8 mouse cellular contexts compared by ENCODE assay signal in genomic region chr3:37838896-37839295, GRCm38 (mm10).
DNase-seq lines count a peak whose midpoint lies in the region; ATAC-seq and TF ChIP-seq lines count a peak whose summit lies in the region.

No protein-coding gene starts in this region.

- no peak for TF ChIP-seq POLR2A in liver, adult 2 months (IDR thresholded peaks at IDR 0.05; ENCODE audit: extremely low read depth, insufficient read depth, low read length)
- no peak for TF ChIP-seq POLR2A in testis, adult 2 months (IDR thresholded peaks at IDR 0.05; ENCODE audit: control insufficient read depth, low read depth, low read length)

- H3K27ac ChIP-seq in liver, adult 2 months (replicated peaks; ENCODE audit: insufficient read depth, low read depth, low read length) = peak overlapping the region; percentile 61
- H3K27ac ChIP-seq in liver, embryonic 11.5 days (ENCODE audit: low read depth, low read length) = no peak overlapping the region
- peak overlapping the region; percentile 54 for H3K27ac ChIP-seq in testis, adult 2 months (ENCODE audit: control insufficient read depth, insufficient read depth, low read depth, low read length)

- no peaks in the 10 kb centered on the region for H3K79me2 ChIP-seq in liver, adult 2 months (ENCODE audit: control insufficient read depth, insufficient read depth, low read length)

- H3K36me3 ChIP-seq in liver, adult 2 months (ENCODE audit: control insufficient read depth, insufficient read depth, low read length) = no peaks in the 10 kb centered on the region
- H3K36me3 ChIP-seq in liver, embryonic 11.5 days (ENCODE audit: control insufficient read depth, insufficient read depth, low read length) = no peaks in the 10 kb centered on the region
- no peaks in the 10 kb centered on the region for H3K36me3 ChIP-seq in testis, adult 2 months (ENCODE audit: control insufficient read depth, insufficient read depth, low read length)

- H3K4me1 ChIP-seq in liver, adult 2 months (ENCODE audit: control insufficient read depth, insufficient read depth, low read length) = no peaks in the 10 kb centered on the region
- no peaks in the 10 kb centered on the region for H3K4me1 ChIP-seq in liver, embryonic 11.5 days (replicated peaks; ENCODE audit: control insufficient read depth, insufficient read depth, low read length)
- peaks cover 7% of the 10 kb centered on the region for H3K4me1 ChIP-seq in testis, adult 2 months (ENCODE audit: control insufficient read depth, insufficient read depth, low read length)

- H3K4me3 ChIP-seq in liver, adult 2 months (ENCODE audit: insufficient read depth, low read depth, low read length) = no peak overlapping the region
- no peak overlapping the region for H3K4me3 ChIP-seq in liver, embryonic 11.5 days (ENCODE audit: low read depth, low read length)
- H3K4me3 ChIP-seq in testis, adult 2 months (ENCODE audit: control insufficient read depth, low read depth, low read length) = peak overlapping the region; percentile 79

- H3K9me3 ChIP-seq in liver, embryonic 11.5 days (ENCODE audit: control insufficient read depth, low read length) = no peaks in the 10 kb centered on the region

- H3K4me2 ChIP-seq in liver, embryonic 11.5 days = no peak overlapping the region

- whole genome bisulfite sequencing in liver, adult 2 months = 89% methylated on average over 11 of the region's 11 CpGs
- 83% methylated on average over 11 of the region's 11 CpGs for WGBS in liver, embryonic 11.5 days

- peak; percentile 41 for DNase-seq in liver, adult 2 months (ENCODE audit: extremely low read depth, low read depth, low spot score)
- DNase-seq in liver, embryonic 11.5 days (ENCODE audit: low spot score) = no peak
- DNase-seq in gastrocnemius, postnatal 25 days = peak; percentile 86
- DNase-seq in kidney, postnatal 4 days = peak; percentile 52 to 62
- no peak for DNase-seq in cerebellum, adult 18-20 months
- no peak for DNase-seq in left cerebral cortex, adult 18-20 months (ENCODE audit: low spot score in 2 of 2)
- DNase-seq in urinary bladder, adult 2 months (ENCODE audit: low spot score) = no peak

- ATAC-seq in liver, embryonic 11.5 days (replicated peaks; ENCODE audit: low FRiP score) = no peak

- TF ChIP-seq CTCF in liver, adult 2 months (IDR thresholded peaks at IDR 0.05; ENCODE audit: low read depth, low read length) = no peak
- TF ChIP-seq CTCF in testis, adult 2 months (IDR thresholded peaks at IDR 0.05; ENCODE audit: control insufficient read depth, insufficient read depth, insufficient replicate concordance, low read depth, low read length) = no peak

- H3K9ac ChIP-seq in liver, adult 2 months (ENCODE audit: low read depth, low read length) = no peak overlapping the region
- H3K9ac ChIP-seq in liver, embryonic 11.5 days (ENCODE audit: low read depth, low read length) = no peak overlapping the region

- H3K27me3 ChIP-seq in liver, adult 2 months (ENCODE audit: control insufficient read depth, insufficient read depth, low read length) = no peaks in the 10 kb centered on the region
- no peaks in the 10 kb centered on the region for H3K27me3 ChIP-seq in liver, embryonic 11.5 days (replicated peaks; ENCODE audit: control insufficient read depth, insufficient read depth, low read length)
- H3K27me3 ChIP-seq in testis, adult 2 months (ENCODE audit: control insufficient read depth, insufficient read depth, low read length) = no peaks in the 10 kb centered on the region

Comparison
In these comparisons a context has a peak if more than half of its experiments do, and no peak if none do; other contexts are left out.
1. DNase-seq: peak in liver, adult 2 months (single experiment), gastrocnemius, postnatal 25 days (single experiment) and kidney, postnatal 4 days (2 of 2); none in liver, embryonic 11.5 days (single experiment), cerebellum, adult 18-20 months (0 of 2), left cerebral cortex, adult 18-20 months (0 of 2) and urinary bladder, adult 2 months (single experiment).